Mouse (Mus musculus): Measurements from ENCODE around the gene Olfr191.
"Not testable (repeated sequence)": the region's sequence is repeated elsewhere in the genome, so short reads cannot be mapped to it uniquely, and the experiment has no call there.

- TF ChIP-seq CTCF, EP300 (IDR thresholded peaks at IDR 0.05): not testable (repeated sequence)
Observed at GRCm38 (mm10) chr16:59089722-59090121, at the start of gene Olfr191.
